ENCODE assay signal across 9 mouse cellular contexts in the genomic region with DNA sequence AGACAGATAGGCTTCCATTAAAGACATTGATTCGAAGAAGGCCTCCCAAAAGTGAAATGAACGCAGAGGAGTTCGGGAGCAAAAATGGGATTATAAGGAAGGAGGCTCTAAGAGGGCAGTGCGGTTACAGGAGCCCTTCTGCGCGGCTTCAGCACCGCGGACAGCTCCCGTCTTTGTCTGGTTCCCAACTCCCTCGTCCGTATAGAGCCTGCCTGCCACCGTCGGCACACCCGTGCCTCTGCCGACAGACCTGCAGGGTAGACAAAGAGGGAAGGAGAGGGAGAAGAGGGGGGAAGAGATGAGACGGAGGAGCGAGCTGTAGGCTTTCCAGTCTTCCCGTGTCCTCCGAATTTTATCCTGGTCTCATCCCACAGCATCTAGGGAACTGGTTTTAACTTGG. TPM values are rescaled to one million over a fixed set of nuclear protein-coding genes. Genes with fewer than 3 reads are reported as not detected.
DNase-seq lines count a peak whose midpoint lies in the region; ATAC-seq lines count a peak whose summit lies in the region.
"Had no signal": no experiment of that assay in that cellular context is flagged by ENCODE, and none has a peak within 500 bp of the region (broad histone marks: within the 10 kb centered on the region; RNA-seq: fewer than 3 reads in every experiment).

No protein-coding gene starts in this region.

- H3K9me3 ChIP-seq in heart, embryonic 16.5 days (replicated peaks; ENCODE audit: control insufficient read depth, low read length) = no peaks in the 10 kb centered on the region
- no peaks in the 10 kb centered on the region for H3K9me3 ChIP-seq in midbrain, embryonic 16.5 days (replicated peaks; ENCODE audit: control insufficient read depth, low read length, poor library complexity, severe bottlenecking)
- H3K9me3 ChIP-seq: megakaryocyte, embryonic 14.5 days had no signal

- H3K27ac ChIP-seq in heart, embryonic 16.5 days (ENCODE audit: low read length) = no peak overlapping the region
- peak overlapping the region; percentile 92 for H3K27ac ChIP-seq in midbrain, embryonic 16.5 days (ENCODE audit: low read length)

- peak; percentile 95 for ATAC-seq in common myeloid progenitor, adult 5-6 weeks (replicated peaks; ENCODE audit: low read depth, poor library complexity, severe bottlenecking)
- peak; percentile 67; the same call in 1 of the 2 replicates for ATAC-seq in heart, embryonic 16.5 days (replicated peaks; ENCODE audit: extremely low read depth, insufficient read depth, low FRiP score)
- ATAC-seq in midbrain, embryonic 16.5 days = no peak

- H3K4me2 ChIP-seq in heart, embryonic 16.5 days (ENCODE audit: low read depth, low read length) = no peak overlapping the region
- H3K4me2 ChIP-seq in midbrain, embryonic 16.5 days (ENCODE audit: low read length) = peak overlapping the region; percentile 60

- H3K9ac ChIP-seq in heart, embryonic 16.5 days (ENCODE audit: low read length) = no peak overlapping the region
- peak overlapping the region; percentile 68 for H3K9ac ChIP-seq in midbrain, embryonic 16.5 days (ENCODE audit: low read depth, low read length)

- H3K4me3 ChIP-seq in heart, embryonic 16.5 days (ENCODE audit: low read length) = no peak overlapping the region
- H3K4me3 ChIP-seq in midbrain, embryonic 16.5 days (ENCODE audit: low read depth, low read length) = peak overlapping the region; percentile 41
- H3K4me3 ChIP-seq: megakaryocyte, embryonic 14.5 days had no signal

- no peaks in the 10 kb centered on the region for H3K36me3 ChIP-seq in heart, embryonic 16.5 days (ENCODE audit: control insufficient read depth, insufficient read depth)
- no peaks in the 10 kb centered on the region for H3K36me3 ChIP-seq in midbrain, embryonic 16.5 days (ENCODE audit: control insufficient read depth, insufficient read depth, low read length)

- H3K27me3 ChIP-seq in heart, embryonic 16.5 days (ENCODE audit: control insufficient read depth, insufficient read depth, low read length) = peaks cover 83% of the 10 kb centered on the region
- peaks cover 25% of the 10 kb centered on the region for H3K27me3 ChIP-seq in midbrain, embryonic 16.5 days (ENCODE audit: control insufficient read depth, insufficient read depth, low read depth, low read length)

- 1% methylated on average over 19 of the region's 19 CpGs for WGBS in heart, embryonic 16.5 days
- WGBS in midbrain, embryonic 16.5 days = under 1% methylated on average over 19 of the region's 19 CpGs

- DNase-seq in right cerebral cortex, postnatal 14 days = peak; percentile 45
- no peak for DNase-seq in right cerebral cortex, postnatal 36 days (ENCODE audit: low spot score in 2 of 2)
- peak; percentile 94 to 96 for DNase-seq in kidney, postnatal 4 days
- peak; percentile 62 to 63 for DNase-seq in thymus, postnatal 36 days
- DNase-seq in cerebellum, adult 9-10 months = no peak

- no peaks in the 10 kb centered on the region for H3K4me1 ChIP-seq in heart, embryonic 16.5 days (ENCODE audit: control insufficient read depth, insufficient read depth, low read length)
- H3K4me1 ChIP-seq in midbrain, embryonic 16.5 days (ENCODE audit: control insufficient read depth, insufficient read depth, low read length) = peaks cover 7% of the 10 kb centered on the region; the same call in 1 of the 2 replicates
- H3K4me1 ChIP-seq: megakaryocyte, embryonic 14.5 days had no signal

RNA-seq across cellular contexts. Expression of a gene that starts 7.5 kb away (rescaled TPM):
- not detected in 2 replicates for total RNA-seq in common myeloid progenitor, adult 5-6 weeks (2017)
- not detected in 2 replicates for polyA plus RNA-seq in heart, embryonic 16.5 days (2015; fragmentation: Nextera tagmentation; extraction: Ambion mirVana)
- polyA plus RNA-seq in midbrain, embryonic 16.5 days (2015; fragmentation: Nextera tagmentation; extraction: Ambion mirVana) = 22.5 and 23.2 TPM in 2 replicates

RNA-seq across cellular contexts. Expression of a gene that starts 48.6 kb away (rescaled TPM):
- total RNA-seq in common myeloid progenitor, adult 5-6 weeks (2017) = 27.1 and 34.4 TPM in 2 replicates
- 18.1 TPM in 2 replicates for polyA plus RNA-seq in heart, embryonic 16.5 days (2015; fragmentation: Nextera tagmentation; extraction: Ambion mirVana)
- polyA plus RNA-seq in midbrain, embryonic 16.5 days (2015; fragmentation: Nextera tagmentation; extraction: Ambion mirVana) = 5.1 and 5.6 TPM in 2 replicates

RNA-seq across cellular contexts. Expression of a gene that starts 52.3 kb away (rescaled TPM):
- not detected in 2 replicates for total RNA-seq in common myeloid progenitor, adult 5-6 weeks (2017)
- 0.56 TPM in 1 of 2 replicates, not detected in the other for polyA plus RNA-seq in heart, embryonic 16.5 days (2015; fragmentation: Nextera tagmentation; extraction: Ambion mirVana)
- 0.36 TPM in 1 of 2 replicates, not detected in the other for polyA plus RNA-seq in midbrain, embryonic 16.5 days (2015; fragmentation: Nextera tagmentation; extraction: Ambion mirVana)

Comparison
In these comparisons a context has a peak if more than half of its experiments do, and no peak if none do; other contexts are left out.
1. DNase-seq: peak in right cerebral cortex, postnatal 14 days (single experiment), kidney, postnatal 4 days (2 of 2) and thymus, postnatal 36 days (2 of 2); none in right cerebral cortex, postnatal 36 days (0 of 2) and cerebellum, adult 9-10 months (single experiment).
2. RNA of a gene that starts 7.5 kb away (polyA plus RNA-seq): 22.5 to 23.2 TPM in midbrain, embryonic 16.5 days; not detected in heart, embryonic 16.5 days; every median in the first group is over 10 times any median in the second.